Mouse (Mus musculus) T-helper 2 cell (primary cell): ENCODE results near the gene Slc25a47.
"Not testable (repeated sequence)": the region's sequence is repeated elsewhere in the genome, so short reads cannot be mapped to it uniquely, and the experiment has no call there.

Experiments
- in situ Hi-C: fragments of 300-600 bp; cut with MboI, MseI; formaldehyde crosslinking; loops from one replicate; pipeline ENCODE4 v1.15.1; 2025; ENCODE audit warnings: high pct_unique_total_duplicates

Gene Slc25a47

DNA sequence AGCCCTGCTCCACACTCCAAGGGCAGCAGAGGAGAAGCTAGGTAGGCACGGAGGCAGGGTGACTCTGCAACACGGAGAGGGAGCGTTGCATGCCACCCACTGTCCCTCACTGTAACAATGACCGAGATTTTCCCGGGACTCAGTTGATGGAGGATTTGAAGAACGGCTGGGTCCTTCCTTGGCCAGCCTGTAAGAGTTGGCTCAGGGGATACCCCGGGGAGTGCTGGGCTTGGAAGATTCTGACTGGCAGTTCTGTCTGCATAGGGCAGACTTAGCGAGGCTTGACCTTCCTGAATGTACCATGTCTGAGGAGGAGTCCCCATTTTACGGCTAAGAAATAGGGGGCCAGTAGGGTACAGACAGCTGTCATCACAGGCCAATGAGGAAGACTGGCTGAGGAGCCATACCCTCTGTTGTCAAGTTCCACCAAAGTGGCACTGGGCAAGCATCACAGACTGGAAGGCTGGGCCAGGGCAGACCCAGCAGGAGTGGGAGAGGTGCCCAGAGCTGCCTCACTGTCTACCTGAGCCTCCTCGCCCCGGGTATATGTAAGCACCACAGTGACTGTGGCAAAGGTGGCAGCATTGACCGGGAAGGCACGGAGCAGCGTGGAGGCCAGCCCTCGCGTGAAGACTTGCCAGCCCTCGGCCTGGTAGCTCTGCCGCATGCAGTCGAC is 9.4 kb upstream of the Slc25a47 start:
- in situ Hi-C loops, result loop anchor here (10.0 kb wide), 1 partner anchor 58 kb away; no protein-coding TSS in a partner anchor

DNA sequence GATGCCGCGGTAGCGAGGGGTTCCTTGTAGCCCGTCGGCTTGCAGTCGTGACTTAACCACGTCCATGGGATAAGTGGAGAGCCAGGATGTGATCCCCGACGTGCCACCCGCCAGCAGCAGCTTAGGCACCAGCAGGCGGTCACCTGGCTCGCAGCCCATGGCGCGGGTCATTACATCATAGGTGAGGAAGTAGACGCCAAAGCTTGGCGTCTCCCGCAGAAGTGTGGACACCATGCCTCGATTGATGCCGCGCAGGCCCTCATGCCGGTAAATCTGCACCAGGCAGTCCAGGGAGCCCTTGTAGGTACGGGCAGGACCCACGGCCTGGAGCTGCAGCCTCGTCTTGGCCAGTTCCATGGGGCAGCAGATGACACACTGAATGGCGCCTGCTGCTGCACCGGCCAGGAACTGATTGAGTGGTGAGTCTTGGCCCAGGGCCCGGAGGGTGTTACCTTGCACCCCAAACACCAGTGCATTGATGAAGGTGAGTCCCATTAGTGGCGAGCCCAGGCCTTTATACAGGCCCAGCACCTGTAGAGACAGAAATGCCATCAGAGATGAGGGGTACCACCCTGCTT is 8.8 kb upstream of the Slc25a47 start:
- in situ Hi-C loops, result loop anchor here (10.0 kb wide), 1 partner anchor 58 kb away; no protein-coding TSS in a partner anchor

DNA sequence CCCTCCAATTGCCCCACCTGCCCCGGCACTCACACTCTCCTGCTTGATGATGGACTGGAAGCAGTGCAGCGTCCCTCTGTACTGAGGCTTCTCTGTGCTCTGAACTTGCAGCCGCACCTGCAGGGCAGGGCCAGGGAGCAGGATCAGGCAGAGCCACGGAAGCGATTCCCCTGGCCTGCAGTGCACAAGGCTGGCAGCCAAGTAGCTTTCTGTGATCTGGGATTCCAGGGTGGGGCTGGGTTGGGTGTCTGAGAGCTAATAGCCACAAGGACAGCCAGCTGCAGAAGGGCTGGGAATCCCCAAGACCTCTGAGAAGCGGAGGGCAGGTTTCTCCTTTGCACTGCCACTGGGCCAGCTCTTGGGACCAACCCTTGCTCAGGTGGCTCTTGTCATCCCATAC is 8.2 kb upstream of the Slc25a47 start:
- in situ Hi-C loops, result loop anchor here (10.0 kb wide), 1 partner anchor 57 kb away; no protein-coding TSS in a partner anchor

DNA sequence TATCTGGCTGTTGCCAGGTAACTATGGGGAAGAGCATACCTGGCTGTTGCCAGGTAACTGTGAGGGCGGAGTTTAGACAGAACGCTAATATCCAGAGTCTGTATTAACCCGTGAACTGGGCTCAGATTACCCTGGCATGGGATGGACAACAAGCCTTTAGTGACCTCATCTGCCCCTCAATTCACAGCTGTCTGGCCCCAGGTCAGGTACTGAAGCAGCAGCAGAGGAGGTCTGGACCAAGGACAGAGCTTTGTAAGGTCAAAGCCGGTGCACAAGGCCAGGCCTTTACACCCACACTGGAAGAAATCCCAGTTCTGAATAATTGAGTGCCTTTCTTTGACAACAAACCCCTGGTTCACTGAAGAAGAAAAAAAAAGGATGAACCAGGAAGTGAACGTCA is 6.2 kb upstream of the Slc25a47 start:
- in situ Hi-C loops, result loop anchor here (10.0 kb wide), 1 partner anchor 55 kb away; no protein-coding TSS in a partner anchor

DNA sequence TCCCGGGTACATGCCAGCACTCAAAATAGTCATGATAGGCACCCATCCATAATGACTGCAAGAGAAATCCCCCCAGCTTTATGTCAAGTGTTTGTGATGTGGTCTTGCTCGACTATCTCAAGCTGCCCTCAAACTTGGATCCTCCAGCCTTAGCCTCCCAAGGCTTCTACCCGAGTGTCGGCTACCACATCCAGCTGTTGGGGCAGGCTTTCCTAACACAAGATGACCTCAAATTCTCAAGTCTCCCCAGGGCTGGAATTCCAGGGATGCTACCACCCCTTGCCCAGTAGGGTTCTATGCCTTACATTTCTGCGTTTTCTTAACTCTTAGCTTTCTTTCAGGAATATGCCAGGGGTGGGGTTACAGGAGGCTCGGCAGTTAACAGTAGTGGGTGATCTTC is 5.5 kb upstream of the Slc25a47 start:
- in situ Hi-C loops, result no loop called here

DNA sequence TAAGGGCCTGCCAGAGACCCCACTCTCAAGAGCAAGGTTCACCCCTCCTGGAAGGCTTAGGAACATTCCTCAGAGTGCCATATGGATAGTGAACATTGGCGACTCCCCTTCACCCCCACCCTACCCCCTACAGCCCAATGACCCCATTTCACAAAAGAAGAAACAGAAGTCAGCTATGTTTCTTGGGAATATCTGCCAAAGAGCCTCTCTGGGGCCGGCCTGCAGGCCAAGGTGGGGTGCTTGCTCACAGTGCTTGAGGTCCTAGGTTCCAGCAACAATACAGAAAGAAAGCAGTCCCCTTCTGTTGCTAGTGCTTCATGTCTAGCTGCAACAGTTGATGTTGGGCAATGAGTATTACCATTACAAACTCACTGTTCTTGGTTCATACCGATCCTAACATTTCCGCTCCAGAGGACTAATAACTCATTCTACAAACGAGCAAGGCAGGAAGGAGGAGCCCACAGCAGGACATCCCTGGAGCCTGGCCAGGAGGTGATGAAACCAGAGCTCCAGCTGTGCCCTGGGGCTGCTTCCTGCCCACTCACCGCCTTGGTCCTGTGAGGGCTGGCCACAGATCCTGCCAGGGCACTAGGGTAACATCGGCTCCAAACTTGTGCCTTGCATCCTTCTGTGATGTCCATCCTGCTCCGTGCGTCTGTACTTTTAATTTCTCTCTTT is 3.7 kb upstream of the Slc25a47 start:
- in situ Hi-C loops, result no loop called here

DNA sequence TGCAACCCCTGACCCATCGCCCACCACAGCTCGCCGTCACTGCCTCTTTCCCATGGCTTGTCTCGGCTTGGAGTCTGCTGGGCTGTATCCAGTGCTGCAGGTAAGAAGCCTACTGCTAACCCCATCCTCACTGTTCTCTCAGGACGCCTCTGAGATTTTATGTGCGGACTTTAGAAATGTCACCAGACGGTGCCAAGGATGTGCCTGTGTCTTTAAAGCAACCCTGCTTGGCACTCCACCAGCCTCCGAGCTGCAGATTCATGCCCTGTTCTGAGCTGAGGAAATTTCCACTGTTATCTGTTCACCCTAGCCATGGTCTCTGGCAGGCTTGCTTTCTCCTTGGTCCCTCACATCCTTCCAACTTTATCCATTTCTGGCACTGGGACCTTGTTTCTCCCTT is 3.0 kb upstream of the Slc25a47 start:
- in situ Hi-C loops, result no loop called here

DNA sequence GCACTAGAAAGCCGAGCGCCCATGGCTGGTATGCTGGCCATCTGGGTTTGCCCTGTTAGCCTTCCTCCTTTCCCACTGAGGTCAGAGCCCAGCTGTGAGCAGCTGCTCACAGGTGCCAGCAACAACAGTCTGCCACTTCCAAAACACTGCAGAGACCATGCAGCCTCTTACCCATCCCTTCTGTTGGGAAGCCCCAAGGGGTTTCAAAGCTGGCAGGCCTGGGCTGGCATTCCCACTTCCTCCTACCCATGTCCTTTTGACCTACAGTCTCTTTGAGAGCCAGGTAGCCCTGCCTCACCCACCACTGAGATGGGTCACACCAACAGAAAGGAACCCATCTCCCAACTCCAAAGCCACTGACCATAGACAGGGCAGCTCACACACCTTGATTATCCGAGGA is 2.4 kb upstream of the Slc25a47 start:
- in situ Hi-C loops, result no loop called here

DNA sequence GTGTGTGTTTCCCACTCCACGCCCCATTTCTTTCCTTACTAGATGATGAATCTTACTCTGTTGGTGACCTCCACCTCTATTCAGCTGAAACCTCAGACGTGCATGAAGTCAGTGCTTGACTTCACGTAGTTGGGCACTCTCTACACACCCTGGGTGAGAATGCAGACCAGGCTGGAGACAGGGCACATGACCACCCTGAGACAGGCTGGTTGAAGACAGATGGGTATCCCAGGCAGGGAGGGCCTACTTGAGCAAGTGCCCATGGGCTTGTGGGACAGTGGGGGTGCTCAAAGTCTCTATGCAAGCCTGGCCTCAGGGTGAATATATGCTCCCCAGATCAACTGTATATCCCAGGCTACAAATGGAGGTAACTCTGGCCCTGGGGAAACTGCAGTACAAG is 1.5 kb upstream of the Slc25a47 start:
- in situ Hi-C loops, result no loop called here

DNA sequence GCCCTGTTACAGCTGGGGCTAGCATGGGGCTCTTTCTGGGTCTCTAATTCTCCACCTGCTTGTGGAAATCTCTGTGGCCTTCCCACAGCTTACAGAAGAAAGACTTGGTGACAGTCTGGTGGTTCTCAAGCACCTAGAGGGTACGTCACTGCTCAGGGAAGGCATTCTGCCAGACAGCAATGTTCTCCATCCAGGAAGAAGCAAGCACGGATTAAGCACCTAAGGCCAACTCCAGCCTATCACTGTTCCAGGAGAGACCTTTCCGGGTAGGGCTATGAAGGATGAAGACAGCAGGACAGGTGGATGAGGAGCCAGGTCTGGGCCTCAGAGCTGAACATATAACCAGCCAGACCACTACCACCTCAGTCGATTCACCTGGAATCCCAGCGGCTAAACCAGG is 1.1 kb upstream of the Slc25a47 start:
- in situ Hi-C loops, result no loop called here

DNA sequence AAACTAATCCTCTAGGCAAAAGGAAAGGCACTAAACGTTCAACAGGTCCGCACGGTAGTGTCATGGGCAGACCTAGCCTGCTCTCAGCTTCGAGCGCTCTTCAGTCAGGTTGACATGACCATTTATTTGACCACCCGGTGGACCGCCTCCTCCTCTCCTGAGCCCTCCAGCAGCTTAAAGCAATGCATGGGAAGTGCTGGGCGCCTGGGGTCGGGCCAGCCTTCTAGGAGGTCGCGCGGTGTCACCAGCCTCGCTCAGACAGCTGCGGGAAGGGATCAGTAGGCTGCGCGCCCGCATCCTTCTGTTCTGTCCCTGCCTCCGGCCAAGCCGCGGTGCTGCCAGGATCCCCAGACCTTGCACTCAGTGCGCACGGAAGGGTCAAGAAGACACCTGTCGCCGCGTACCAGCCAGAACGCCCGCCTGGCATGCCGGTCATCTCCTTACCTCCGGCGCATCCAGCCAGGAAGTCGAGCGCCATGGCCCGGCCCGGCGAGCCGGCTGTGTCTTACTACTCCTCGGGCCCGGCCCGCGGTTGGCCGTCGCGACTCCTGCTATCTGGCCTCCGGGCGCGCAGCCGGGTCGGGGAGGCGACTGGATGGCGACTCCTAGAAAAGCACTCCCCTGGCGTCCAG is 522 bp upstream of the Slc25a47 start:
- in situ Hi-C loops, result no loop called here

DNA sequence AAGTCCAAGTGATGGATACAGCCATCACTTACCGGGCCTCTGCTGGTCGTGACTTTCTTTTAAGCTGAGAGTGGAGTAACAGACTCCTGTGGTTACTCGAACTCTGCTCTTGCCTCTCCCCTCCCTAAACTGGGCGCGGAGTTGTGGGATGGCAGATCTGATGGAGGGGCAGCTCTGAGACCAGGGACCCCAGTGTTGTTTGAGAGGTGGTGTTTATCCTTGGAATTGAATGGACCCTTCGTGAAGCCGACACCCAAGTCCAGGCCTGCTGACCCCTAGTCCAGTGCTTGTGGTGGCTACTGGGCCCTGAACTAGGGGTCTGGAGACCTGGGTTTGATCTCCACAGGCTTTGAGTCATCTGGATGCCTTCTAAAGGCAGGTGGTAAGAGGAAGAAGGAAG is 876 bp downstream of the Slc25a47 start:
- in situ Hi-C loops, result no loop called here

DNA sequence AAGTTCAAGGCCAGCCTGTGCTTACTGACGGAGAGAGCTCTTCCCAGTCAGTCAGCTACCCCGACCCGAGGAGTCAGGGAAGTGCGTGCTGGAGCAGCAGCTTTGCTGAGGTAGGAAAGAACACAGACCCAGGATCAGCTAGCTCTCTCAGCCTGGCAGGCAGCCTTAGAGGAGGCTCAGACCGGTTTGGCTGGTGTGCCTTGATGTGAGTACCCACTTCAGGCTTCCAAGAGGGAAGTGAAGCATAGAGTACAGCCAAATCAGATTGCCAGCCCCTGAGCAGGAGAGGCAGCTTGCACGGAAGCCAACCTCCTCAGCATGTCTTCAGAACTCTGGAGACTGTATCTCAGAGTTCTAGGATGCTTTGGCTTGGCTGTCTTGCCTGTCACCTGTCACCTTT is 5.3 kb downstream of the Slc25a47 start:
- in situ Hi-C loops, result no loop called here

DNA sequence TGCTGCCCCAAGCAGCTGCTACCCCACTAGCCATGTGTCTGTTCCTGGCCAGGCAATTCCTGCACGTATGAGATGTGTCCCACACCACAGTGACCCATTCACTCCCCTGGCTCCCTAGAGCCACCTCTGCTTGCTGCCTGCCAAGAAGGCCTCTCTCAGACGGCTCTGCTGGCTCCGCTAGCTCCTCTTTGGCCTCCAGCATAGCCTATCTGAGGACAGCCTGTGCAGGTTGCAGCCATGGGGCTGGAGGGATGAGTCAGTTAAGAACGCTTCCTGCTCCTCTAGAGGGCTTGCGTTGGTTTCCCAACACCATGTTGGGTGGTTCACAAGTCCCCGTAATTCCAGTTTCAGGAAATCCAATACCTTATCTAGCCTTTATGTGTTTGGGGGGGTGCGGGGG is 6.8 kb downstream of the Slc25a47 start:
- in situ Hi-C loops, result no loop called here

DNA sequence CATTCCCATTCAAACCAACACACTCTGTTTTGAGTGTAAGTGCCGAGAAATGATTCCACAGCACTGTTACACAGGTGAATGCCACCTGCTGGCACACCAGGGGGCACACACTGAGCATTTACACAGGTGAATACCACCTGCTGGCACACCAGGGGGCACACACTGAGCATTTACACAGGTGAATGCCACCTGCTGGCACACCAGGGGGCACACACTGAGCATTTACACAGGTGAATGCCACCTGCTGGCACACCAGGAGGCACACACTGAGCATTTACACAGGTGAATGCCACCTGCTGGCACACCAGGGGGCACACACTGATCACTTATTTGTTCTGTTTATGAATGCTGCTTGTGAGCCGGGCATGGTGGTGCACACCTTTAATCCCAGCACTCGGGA is 12.2 kb downstream of the Slc25a47 start:
- in situ Hi-C loops, result not testable (repeated sequence)

DNA sequence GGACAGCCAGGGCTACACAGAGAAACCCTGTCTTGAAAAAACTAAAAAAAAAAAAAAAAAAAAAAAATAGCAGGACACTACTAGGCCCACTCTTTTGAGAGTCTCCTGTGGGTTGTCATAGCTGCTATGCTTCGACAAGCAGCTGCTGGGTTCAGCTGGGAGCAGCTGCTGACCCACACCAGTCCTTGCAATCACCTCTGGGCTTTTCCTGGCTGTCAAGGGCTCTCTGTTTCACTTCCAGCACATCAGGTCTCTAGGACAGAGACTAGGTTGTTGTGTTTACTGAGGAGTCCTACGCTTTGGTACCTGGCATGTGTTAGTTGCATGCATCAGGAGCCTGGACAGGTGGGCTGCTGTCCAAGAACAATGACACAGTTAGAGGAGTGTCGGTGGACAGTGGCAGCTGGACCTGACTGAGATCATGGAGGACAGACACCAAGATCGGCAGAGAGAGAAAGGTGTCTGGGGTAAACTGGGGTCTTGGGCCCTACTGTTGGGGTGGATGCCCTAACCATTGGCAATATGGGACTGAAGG is 13.7 kb downstream of the Slc25a47 start:
- in situ Hi-C loops, result no loop called here

DNA sequence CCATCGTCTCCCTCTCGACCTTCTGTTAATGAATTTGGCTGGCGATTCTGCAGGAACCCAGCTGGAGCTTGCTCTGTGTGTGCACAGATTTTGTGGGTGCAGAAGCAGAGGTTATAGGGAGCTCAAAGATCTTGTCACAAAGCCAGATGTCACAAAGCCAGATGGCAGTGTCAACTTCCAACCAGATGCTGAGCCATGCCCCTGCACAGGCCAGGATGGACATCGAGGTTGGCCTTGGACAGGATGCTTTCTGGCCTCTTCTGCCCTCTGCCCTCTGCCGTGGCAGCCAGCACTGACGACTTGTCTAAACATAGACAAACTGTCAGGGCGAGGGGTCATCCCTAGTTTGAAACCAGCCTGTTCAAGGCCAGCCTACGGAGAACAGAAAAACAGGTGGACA is 14.3 kb downstream of the Slc25a47 start:
- in situ Hi-C loops, result no loop called here

DNA sequence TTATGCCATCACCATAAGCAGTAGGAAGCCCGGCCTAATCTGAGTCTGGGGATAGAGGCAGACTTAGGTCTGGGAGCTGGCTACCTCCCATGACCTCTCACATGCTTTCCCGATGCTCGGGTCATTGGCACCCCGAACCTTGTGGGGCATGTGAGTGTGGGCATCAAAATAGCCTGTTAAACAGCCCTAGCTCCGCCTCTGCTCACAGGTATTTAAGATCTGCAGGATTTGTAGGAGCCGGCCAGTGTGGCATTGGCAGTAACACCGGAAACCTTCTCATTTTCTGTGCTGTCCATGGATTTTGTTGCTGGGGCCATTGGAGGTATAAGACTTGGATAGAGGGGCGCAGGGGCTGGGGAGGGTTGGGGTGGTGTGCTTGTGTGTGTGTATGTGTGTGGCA is 15.0 kb downstream of the Slc25a47 start:
- in situ Hi-C loops, result no loop called here

DNA sequence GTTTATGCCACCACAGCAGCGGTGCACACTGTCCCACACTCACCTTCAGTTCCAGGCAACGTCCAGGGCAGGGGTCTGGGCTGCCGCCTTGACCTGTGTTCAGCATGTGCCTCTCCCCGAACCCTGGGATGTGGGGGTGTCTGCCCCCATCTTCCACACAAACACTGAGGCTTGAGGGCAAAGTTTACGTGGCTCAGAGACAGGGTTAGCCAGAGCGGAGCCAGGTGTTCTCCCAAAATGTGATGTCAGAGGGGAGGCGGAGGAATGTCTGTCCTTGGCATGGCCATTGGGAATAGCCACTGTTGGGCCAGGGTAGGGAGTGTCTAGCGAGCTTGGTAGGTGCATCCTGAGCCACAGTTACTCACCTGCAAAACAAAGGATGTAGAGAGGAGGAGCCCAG is 17.0 kb downstream of the Slc25a47 start:
- in situ Hi-C loops, result no loop called here

DNA sequence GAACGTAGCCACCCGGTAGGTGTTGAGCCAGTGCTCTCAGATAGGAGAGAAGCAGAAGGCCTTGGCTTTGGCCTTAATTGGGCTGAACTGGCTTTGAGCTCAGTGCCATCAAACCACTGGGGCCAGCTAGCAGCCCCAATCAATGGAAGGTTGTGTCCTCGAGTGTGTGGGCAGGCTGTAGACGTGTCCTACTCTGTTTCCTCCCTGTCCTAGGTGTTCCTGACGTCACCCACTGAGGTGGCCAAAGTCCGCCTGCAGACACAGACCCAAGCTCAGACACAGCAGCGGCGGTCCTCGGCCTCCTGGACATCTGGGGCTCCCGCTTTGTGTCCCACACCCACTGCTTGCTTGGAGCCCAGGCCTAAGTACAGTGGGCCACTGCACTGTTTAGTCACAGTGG is 19.2 kb downstream of the Slc25a47 start:
- in situ Hi-C loops, result no loop called here

DNA sequence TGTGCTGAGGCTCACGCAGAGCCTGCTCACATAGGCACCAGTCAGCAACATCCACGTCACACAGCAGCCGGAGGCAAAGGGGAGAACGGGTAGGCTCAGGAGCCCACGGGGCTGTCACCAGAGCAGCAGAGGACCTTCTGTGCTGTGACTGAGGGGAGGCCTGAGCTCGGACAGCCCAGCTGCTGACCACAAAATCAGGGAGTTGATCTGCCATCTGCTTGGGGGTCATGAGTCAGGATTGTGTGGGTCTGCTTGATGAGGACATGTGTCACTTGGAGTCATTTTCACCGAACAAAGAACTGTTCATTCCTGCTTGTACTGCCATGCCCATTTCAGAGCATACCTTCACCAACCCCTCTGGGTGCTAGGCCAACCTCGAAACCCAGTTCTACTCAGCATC is 20.3 kb downstream of the Slc25a47 start:
- in situ Hi-C loops, result no loop called here

DNA sequence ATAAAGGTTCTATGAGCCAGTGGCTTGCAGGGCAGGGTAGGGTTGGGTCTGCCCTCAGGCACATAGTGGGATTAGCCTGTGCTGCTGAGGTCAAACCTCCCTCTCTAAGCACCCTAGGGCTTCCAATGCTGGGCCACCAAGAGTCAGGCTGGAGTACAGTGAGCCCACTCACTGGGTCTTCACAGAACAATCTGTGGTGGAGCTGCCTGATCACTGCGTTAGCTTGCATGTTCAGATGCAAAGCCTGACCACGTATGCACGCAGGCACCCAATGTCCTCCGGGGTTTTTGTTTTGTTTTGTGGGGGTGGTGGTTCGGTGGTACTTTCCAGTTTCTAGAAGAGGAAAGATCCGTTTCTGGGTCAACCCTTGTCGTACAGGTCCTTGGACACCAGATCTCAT is 21.3 kb downstream of the Slc25a47 start:
- in situ Hi-C loops, result no loop called here
